Mouse (Mus musculus) T-cell, adult 66 days (primary cell): Measurements from ENCODE around the gene Ccdc84. TPM values are rescaled to one million over a fixed set of nuclear protein-coding genes. Genes with fewer than 3 reads are reported as not detected.

Experiments
- total RNA-seq, 2 experiments: library from RNA; stranded (reverse); gene quantifications; 3 replicates in 1 of 2; 4 replicates in 1 of 2; pipeline ENCODE4 v1.2.4; 2023

Gene Ccdc84
- 10 to 100 TPM; 33.1 to 41.6 TPM for total RNA-seq

DNA sequence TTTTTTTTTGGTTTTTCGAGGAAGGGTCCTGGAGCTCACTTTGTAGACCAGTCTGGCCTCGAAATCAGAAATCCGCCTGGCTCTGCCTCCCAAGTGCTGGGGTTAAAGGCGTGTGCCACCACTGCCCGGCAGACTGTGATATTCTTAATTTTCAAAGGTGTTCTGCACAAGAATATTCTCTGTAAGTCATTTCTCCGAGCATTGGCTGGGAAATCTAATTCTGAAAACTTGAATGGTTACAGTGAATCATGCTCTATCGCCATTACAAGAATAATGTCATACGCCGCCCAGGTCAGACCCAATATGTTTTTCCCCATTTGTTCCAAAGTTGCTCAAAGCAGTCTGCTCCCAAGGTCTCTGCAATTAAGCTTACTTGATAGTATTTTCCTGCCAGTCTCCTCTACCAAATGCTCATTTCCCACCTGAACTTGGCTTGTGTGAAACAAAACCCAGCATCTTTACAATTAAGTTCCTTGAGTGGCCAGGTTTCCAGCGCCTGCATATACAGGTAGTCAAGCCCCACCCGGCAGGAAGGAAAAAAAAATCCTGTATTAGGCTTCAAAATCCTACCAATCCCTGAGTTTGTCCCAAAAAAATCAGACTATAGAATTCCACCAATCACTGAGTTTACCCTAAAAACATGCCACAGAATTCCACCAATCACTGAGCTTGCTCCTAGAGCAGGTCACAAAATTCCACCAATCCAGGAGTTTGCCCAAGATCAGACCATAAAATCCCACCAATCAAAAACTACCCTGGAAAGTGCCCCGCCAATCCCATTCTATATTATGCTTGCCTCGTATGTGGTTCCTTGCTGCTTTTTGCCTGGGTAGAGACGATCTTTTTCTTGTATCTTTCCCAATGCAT lies at the start of gene Ccdc84:
Gene Ccdc84, minus strand, starts transcription at position 51 of the 867 bp plus-strand sequence.

DNA sequence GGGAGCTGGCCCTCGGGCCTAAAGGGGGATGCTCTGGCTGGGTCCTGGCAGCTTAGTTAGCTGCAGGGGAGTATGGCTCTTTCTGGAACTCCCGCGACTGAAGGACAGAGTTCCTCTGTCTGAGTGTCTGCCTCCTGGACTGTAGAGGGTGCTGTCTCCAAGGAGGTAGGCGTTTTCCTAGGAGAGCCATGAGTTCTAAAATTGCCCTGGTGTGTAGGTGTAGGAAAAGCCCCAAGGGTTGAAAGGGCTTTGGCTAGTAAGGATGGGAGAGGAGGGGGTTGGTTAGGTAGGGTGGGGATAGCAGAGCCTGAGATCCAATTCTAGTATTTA lies 36.5 kb upstream of the Ccdc84 start, which contains the start of gene Upk2:
Gene Upk2, minus strand, starts transcription at position 86 of the 330 bp plus-strand sequence.

DNA sequence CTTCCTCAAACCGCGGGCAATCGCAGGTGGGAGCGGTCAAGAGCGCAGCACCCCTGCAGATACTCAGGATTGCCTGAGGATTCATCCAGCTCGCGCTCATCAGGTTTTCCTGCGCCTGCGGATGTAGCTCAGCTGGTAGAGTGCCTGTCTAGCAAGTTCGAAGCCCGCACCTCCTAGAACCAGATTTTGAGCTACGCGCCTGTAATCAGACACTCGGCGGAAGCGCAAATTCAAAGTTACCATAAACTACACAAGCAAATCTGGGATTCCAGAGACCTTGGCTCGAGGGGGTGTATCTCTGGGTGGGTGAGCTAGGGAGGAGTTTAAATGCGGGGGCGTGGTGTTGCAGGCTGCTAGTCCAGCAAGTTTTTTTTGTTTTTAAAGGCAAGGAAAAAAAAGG lies 22.6 kb upstream of the Ccdc84 start, which contains the start of gene Foxr1:
Gene Foxr1, minus strand, starts transcription at position 176 of the 400 bp plus-strand sequence.

DNA sequence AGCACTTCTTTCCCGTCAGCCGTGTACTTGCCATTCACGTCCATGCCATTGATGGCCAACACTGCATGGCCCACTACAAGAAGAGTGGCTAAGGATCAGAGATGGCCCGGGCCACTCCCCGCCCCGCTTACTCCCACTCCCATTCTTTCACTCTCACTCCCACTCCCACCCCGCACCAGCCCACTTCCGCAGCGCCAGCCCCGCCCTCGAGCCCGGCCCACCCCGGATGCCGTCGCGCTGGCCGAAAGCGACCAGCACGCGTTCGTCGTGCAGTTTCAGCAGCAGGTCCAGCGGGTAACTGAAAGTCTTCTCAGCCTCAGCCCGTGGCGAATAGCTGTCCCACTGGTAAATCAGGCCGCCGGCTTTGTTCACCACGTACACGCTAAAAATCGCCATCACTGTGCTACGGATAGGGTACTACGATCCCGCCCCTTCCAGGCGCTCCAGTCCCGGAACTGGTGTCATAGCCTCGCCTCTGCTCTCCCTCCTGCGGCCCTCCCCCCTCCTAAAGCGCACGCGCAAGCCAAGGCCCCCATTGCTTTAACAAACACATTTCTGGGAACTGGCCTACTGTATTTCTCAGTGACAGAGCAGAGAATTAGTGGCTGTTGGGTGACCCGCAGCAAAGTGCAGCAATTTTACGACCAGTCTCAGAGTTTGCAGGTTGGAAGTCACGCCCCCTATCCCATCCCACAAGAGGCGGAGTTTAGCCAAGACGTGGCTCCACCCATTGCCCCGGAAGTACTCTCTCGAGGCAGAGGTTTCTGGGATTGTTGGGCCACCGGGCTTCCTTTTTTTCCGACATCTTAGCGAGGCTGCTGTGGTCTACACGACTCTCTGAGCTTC lies 11.2 kb downstream of the Ccdc84 start, which contains the start of the genes Rps25 and Trappc4:
Gene Rps25, plus strand, starts transcription at position 234 of the 846 bp plus-strand sequence.
Gene Trappc4, minus strand, starts transcription at position 695 of the 846 bp plus-strand sequence.

DNA sequence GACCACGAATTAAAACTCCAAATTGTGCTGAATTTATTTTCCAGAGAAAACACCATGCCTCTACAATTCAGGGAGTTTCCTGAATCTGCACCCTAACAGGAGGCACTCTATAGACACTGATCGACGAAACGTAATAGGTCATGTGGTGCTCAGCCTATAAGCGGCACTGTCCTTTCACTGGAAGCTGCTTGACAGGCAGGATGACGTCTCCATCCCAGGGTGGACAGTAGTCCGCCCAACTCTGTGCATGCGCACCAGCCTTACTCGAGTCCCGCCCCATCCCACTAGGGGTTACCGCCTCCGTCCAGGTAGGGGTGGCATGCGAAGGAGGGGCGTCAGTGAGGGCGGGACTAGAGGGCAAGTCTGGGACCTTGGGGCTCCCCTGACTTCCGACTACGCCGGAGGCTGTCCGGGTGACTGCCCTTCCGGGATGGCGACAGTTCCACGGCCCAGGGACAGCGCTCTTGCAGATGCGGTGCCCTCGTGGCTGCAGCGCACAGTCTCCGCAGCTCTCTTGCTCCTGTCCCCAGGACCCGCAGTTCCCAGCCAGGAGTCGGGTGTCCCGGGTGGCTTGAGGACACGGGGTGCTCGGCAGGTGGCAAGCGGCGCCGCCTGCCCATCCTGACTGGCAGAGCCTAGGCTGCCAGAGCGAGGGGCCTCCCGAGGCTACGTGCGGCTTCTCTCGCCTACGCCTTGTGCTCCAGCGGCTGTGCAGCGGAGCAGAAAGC lies 21.5 kb downstream of the Ccdc84 start, which contains the start of gene Slc37a4:
Gene Slc37a4, plus strand, starts transcription at position 169 of the 728 bp plus-strand sequence.

DNA sequence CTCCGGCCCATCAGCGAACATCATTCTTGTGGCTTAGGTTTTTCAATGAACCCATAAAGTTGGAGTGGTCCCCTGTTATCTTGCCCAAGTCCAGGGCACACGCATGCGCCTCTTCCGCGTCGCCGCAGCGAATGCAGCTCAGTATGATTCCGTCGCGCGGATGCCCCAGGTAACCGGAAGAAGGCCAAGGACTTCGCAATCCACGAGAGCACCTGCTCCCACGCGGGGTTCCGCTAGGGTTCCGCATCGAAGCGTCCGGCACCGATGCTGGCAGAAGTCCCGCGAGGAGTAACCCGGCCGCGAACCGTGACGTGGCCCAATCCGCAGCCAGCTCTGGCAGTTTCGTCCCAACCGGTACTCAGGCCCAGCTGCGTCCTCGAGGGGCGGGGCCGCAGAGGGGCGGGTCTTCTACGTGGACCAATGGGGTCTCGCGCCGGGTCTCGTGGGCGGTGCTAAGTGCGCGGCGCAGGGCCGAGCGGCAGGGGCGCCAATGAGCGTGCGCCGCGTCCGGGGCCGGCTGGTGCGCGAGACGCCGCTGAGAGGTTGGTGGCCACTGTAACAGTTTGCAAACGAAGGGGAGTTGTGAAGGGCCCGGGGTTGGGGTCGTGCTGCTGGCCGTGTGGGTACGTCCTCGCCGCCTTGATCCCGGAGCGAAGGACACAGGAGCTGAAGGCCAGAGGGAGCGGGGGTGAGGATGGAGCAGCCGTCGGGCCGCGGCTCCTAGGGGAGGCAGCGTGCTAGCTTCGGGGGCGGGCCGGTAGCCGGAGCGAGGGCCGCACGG lies 39.1 kb downstream of the Ccdc84 start, which contains the start of gene Hyou1:
Gene Hyou1, plus strand, starts transcription at position 437 of the 781 bp plus-strand sequence.

GRCm38 (mm10) chr9:44361190-44361917 lies 57.0 kb downstream of the Ccdc84 start, which contains the start of gene Vps11:
Gene Vps11, minus strand, starts transcription at chr9:44361670.

Other genes starting within 250 kb of the Ccdc84 start
- gene Cbl, start 184.5 kb downstream of the Ccdc84 start, total RNA-seq, result 100 to 1,000 TPM; 169 to 185 TPM
- gene Ccdc153, start 177.9 kb downstream of the Ccdc84 start, total RNA-seq, result not detected
- under 1 TPM in 1 of 2 experiments, not detected in 1; 0.50 TPM for gene Pdzd3, start 167.1 kb downstream of the Ccdc84 start, total RNA-seq
- 1 to 10 TPM; 3.6 to 5.0 TPM for gene Nlrx1, start 150.0 kb downstream of the Ccdc84 start, total RNA-seq
- gene Abcg4, start 130.0 kb downstream of the Ccdc84 start, total RNA-seq, result under 1 TPM in 1 of 2 experiments, not detected in 1; 0.47 TPM
- 10 to 100 TPM; 55.1 to 69.3 TPM for gene Hinfp, start 112.9 kb downstream of the Ccdc84 start, total RNA-seq
- 10 to 100 TPM; 17.0 to 29.0 TPM for gene C2cd2l, start 98.3 kb downstream of the Ccdc84 start, total RNA-seq
- gene Dpagt1, start 92.5 kb downstream of the Ccdc84 start, total RNA-seq, result 10 to 100 TPM in 1 of 2 experiments, 1 to 10 TPM in 1; 8.9 to 11.5 TPM
- gene H2afx, start 83.9 kb downstream of the Ccdc84 start, total RNA-seq, result 10 to 100 TPM; 37.5 to 58.5 TPM
- gene Hmbs, start 74.3 kb downstream of the Ccdc84 start, total RNA-seq, result 10 to 100 TPM; 18.0 to 24.2 TPM
- 10 to 100 TPM; 51.2 to 57.1 TPM for gene Vps11, start 56.9 kb downstream of the Ccdc84 start, total RNA-seq
- gene Hyou1, start 39.1 kb downstream of the Ccdc84 start, total RNA-seq, result 10 to 100 TPM; 71.4 to 78.9 TPM
- 10 to 100 TPM; 16.4 to 18.4 TPM for gene Slc37a4, start 21.7 kb downstream of the Ccdc84 start, total RNA-seq
- 1,000 to 10,000 TPM; 2,876 to 2,979 TPM for gene Rps25, start 11.4 kb downstream of the Ccdc84 start, total RNA-seq
- 10 to 100 TPM; 50.5 to 56.7 TPM for gene Trappc4, start 11.0 kb downstream of the Ccdc84 start, total RNA-seq
- not detected for gene Foxr1, start 22.6 kb upstream of the Ccdc84 start, total RNA-seq
- gene Upk2, start 36.4 kb upstream of the Ccdc84 start, total RNA-seq, result not detected
- gene Bcl9l, start 64.3 kb upstream of the Ccdc84 start, total RNA-seq, result 100 to 1,000 TPM; 207 to 232 TPM
- gene Cxcr5, start 143.3 kb upstream of the Ccdc84 start, total RNA-seq, result 10 to 100 TPM; 14.1 TPM
- 100 to 1,000 TPM; 214 to 236 TPM for gene Ddx6, start 186.3 kb upstream of the Ccdc84 start, total RNA-seq